Mouse (Mus musculus): Measurements from ENCODE around the gene Ptgds.
A peak's percentile ranks its signal among the peaks of the same experiment; 100 is the strongest.

GRCm38 (mm10) chr2:25509912-25510311, 40.1 kb upstream of the Ptgds start:
- TF ChIP-seq CTCF (IDR thresholded peaks at IDR 0.05) (peak; percentile 58), EP300 (IDR thresholded peaks at IDR 0.05) (no peak)

All from lung, postnatal 0 days (tissue).